Mouse (Mus musculus) intestine, embryonic 14.5 days (tissue): Measurements from ENCODE around the gene Cfap100. TPM values are rescaled to one million over a fixed set of nuclear protein-coding genes. Genes with fewer than 3 reads are reported as not detected.
A peak's percentile ranks its signal among the peaks of the same experiment; 100 is the strongest.

Experiments used
- ATAC-seq: fragments of 200-750 bp; cut with Nextera tagmentation; replicated peaks from 2 replicates; pipeline ENCODE4 v1.8.0; 2017; ENCODE audit warnings: low read depth, moderate number of reproducible peaks, moderate TSS enrichment, moderate library complexity; ENCODE audit not compliant: low FRiP score, low TSS enrichment
- DNase-seq: peaks from one replicate; pipeline ENCODE4 v3.0.0-alpha.2; 2018; ENCODE audit warnings: low spot score
- H3K27ac ChIP-seq: fragments of 300-500 bp; sonication (generic); 2 replicates; pipeline ENCODE4 v1.5.1; 2014; ENCODE audit warnings: low read depth, mild to moderate bottlenecking, control low read depth
- H3K27me3 ChIP-seq: fragments of 300-500 bp; sonication (generic); replicated peaks from 2 replicates; pipeline ENCODE4 v1.6.1; 2014; ENCODE audit warnings: low read length, control low read depth; ENCODE audit not compliant: control insufficient read depth, insufficient read depth
- H3K36me3 ChIP-seq: fragments of 300-500 bp; sonication (generic); 2 replicates; pipeline ENCODE4 v1.6.1; 2014; ENCODE audit warnings: low read length, control low read depth; ENCODE audit not compliant: control insufficient read depth, insufficient read depth
- H3K4me1 ChIP-seq: fragments of 300-500 bp; sonication (generic); replicated peaks from 2 replicates; pipeline ENCODE4 v1.6.1; 2014; ENCODE audit warnings: low read length, control low read depth, mixed read lengths; ENCODE audit not compliant: control insufficient read depth, insufficient read depth
- H3K4me2 ChIP-seq: fragments of 300-500 bp; sonication (generic); 2 replicates; pipeline ENCODE4 v1.6.1; 2014; ENCODE audit warnings: low read length
- H3K4me3 ChIP-seq: fragments of 300-500 bp; sonication (generic); 2 replicates; pipeline ENCODE4 v1.5.1; 2014; ENCODE audit warnings: low read depth, low read length, control low read depth, mixed read lengths
- H3K9ac ChIP-seq: fragments of 300-500 bp; sonication (generic); 2 replicates; pipeline ENCODE4 v1.6.1; 2014; ENCODE audit warnings: mild to moderate bottlenecking, low read length
- H3K9me3 ChIP-seq: fragments of 300-500 bp; sonication (generic); 2 replicates; pipeline ENCODE4 v1.6.1; 2016; ENCODE audit warnings: low read length, control low read depth; ENCODE audit not compliant: control insufficient read depth
- WGBS: fragments of 180-500 bp; shearing (Covaris S2); extraction: QIAGEN DNeasy Blood & Tissue Kit; methylation state at CpG from one replicate; pipeline ENCODE4 v1.1.7; 2014; 5-methylcytosine and 5-hydroxymethylcytosine counted together
- polyA plus RNA-seq: library from polyadenylated mRNA; unstranded; fragments of >200 nt; fragmentation: Nextera tagmentation; extraction: Ambion mirVana; gene quantifications from 2 replicates; pipeline ENCODE4 v1.2.1, GENCODE M21; 2014

Gene Cfap100
- polyA plus RNA-seq, 1 experiment from 2014 or later, result 0.46 TPM

DNA sequence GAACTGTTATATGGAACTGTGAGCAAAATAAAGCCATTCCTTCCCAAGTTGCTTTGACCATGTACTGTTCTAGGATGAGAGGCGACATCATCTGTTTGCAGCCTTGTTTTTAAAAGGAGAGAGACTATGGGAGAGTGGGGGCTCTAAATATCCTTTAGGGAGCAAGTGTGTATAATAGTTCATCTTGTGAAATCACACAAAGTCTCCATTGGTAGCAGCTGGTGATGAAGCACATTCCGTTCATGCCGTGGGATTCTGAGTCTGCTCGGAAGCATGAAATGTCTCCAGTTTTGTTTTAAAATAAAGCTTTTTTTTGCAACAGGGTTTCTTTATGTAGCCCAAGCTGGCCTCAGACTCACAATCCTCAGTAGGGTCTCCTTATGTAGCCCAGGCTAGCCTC is 2.6 kb downstream of the Cfap100 start:
- DNase-seq (no peak), ATAC-seq (no peak)
- 62% methylated on average over 4 of the region's 4 CpGs for WGBS
- Histone ChIP-seq H3K9ac (no peak overlapping the region), H3K4me2 (no peak overlapping the region), H3K4me3 (no peak overlapping the region), H3K36me3 (no peaks in the 10 kb centered on the region), H3K27me3 (peaks cover 15% of the 10 kb centered on the region), H3K4me1 (0 out of 2 replicates have a peak, but pooled peaks cover 4% of the 10 kb centered on the region), H3K9me3 (no peaks in the 10 kb centered on the region), H3K27ac (no peak overlapping the region)

DNA sequence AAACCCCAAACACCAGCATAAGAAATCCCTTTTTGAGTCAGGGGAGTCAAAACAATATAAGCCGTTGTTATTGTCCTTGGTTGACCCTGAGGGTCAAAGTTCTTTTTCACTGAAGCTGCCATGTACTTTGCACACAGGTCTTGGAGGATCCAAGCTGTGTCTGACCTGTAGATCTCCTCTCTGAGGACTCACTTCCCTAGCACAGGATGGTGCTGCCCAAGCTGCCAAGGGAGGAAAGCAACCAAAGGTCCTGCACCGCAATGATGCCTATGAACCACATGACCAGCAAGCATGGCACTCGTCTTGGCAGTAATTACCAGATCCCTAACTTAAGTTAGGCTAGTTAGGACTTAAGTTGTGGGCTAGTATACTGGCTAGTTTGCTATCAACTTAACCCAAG is 3.2 kb downstream of the Cfap100 start:
- DNase-seq (no peak), ATAC-seq (no peak)
- Histone ChIP-seq H3K27me3 (peaks cover 15% of the 10 kb centered on the region), H3K9me3 (no peaks in the 10 kb centered on the region), H3K9ac (no peak overlapping the region), H3K4me1 (0 out of 2 replicates have a peak, but pooled peaks cover 4% of the 10 kb centered on the region), H3K4me3 (no peak overlapping the region), H3K27ac (no peak overlapping the region), H3K36me3 (no peaks in the 10 kb centered on the region), H3K4me2 (no peak overlapping the region)
- 87% methylated on average over 3 of the region's 3 CpGs for WGBS

DNA sequence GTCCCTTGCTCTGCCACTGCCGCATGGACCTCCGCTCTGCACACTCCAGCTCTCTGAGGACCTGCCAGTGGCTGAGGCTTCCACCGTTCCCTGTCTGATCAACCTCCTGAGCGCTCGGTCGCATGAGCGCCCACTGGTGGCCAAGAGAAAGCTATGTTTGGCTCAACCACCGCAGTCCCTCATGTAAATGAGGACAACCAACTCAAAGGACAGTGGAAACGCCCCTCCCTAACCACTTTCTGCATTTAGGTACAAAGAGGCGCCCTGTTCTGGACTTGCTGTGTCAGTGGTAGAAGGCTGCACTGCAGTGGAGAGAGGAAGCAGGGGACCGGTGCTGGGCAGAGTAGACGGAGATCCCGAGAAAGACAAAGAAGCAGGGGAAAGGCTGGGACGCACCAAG is 6.0 kb downstream of the Cfap100 start:
- H3K36me3 ChIP-seq, result no peaks in the 10 kb centered on the region
- no peak overlapping the region for H3K27ac ChIP-seq
- H3K27me3 ChIP-seq, result peaks cover 10% of the 10 kb centered on the region
- no peaks in the 10 kb centered on the region for H3K4me1 ChIP-seq
- 6% methylated on average over 14 of the region's 14 CpGs for WGBS
- no peak overlapping the region for H3K9ac ChIP-seq
- ATAC-seq (peak; percentile 63), DNase-seq (peak; percentile 84)
- H3K4me3 ChIP-seq, result peak overlapping the region; percentile 17; the same call in 1 of the 2 replicates
- peak overlapping the region; percentile 43 for H3K4me2 ChIP-seq
- H3K9me3 ChIP-seq, result no peaks in the 10 kb centered on the region

DNA sequence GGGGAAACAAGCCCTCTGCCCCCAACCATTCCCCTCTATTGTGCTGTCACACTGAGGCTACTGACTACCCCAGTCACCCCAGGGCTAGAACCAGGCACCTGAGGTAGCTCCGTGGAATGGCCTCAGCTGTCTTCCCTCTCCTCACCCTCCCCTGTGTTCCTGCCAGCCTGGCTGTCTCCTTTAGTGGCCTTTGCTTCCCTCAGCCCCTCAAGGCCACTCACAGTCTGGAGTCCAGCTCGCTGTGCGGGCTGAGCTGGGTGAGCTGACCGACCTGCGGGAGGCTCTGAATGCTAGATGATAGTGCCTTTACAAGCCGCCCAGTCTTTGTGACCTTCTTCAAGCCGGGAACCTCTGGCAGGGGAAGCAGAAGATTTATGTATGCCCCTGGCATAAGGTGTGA is 16.7 kb downstream of the Cfap100 start:
- Histone ChIP-seq H3K4me3 (no peak overlapping the region), H3K9me3 (no peaks in the 10 kb centered on the region), H3K27ac (no peak overlapping the region), H3K27me3 (no peaks in the 10 kb centered on the region), H3K4me1 (no peaks in the 10 kb centered on the region), H3K4me2 (no peak overlapping the region), H3K36me3 (no peaks in the 10 kb centered on the region), H3K9ac (no peak overlapping the region)
- ATAC-seq, result no peak
- 59% methylated on average over 7 of the region's 7 CpGs for WGBS
- DNase-seq, result no peak

DNA sequence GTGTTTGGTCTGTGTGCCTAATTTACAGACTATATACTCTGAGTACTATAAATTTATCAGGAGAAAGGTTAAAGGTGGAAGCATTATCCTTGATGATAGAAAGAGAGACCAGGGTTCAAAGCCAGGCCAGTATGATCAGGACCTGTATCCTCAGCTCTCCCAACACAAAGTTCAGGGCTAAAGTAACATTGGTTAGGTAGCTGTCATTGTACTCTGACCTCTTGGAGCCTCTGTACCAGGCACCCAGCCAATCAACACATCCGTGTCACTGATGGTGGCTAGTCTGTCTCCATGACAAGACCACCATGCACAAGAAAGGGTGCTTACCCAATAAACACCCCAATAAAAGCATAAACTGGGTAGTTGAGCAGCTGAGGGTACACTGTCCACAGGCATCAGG is 17.6 kb downstream of the Cfap100 start:
- Histone ChIP-seq H3K9ac (no peak overlapping the region), H3K4me1 (no peaks in the 10 kb centered on the region), H3K36me3 (no peaks in the 10 kb centered on the region), H3K27me3 (no peaks in the 10 kb centered on the region), H3K4me3 (no peak overlapping the region), H3K4me2 (no peak overlapping the region), H3K27ac (no peak overlapping the region), H3K9me3 (no peaks in the 10 kb centered on the region)
- ATAC-seq (no peak), DNase-seq (no peak)
- WGBS, result 81% methylated on average over 1 of the region's 1 CpGs

DNA sequence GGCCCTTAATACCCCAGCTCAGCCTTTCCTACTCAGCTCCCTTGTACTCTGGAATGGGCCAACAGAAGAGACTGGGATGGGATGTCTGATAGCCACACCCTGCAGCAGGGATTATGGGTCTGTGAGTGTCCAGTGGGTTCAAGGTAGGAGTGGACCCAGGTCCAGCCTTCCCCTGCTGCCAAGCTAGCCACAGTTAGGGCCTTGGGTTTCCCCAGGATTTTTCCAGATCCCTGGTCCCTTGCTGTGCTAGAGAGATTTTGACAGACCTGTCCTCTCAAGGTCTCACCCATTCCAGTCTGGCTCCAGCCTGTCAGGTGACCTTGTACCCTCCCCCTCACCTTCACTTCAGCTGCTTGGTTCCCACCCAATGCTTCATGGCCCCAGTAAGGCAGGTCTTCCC is 20.0 kb downstream of the Cfap100 start:
- Histone ChIP-seq H3K9me3 (no peaks in the 10 kb centered on the region), H3K27ac (no peak overlapping the region), H3K27me3 (no peaks in the 10 kb centered on the region), H3K4me2 (no peak overlapping the region), H3K9ac (no peak overlapping the region), H3K4me3 (no peak overlapping the region), H3K36me3 (peaks cover 11% of the 10 kb centered on the region; the same call in 1 of the 2 replicates), H3K4me1 (no peaks in the 10 kb centered on the region)
- DNase-seq (no peak), ATAC-seq (no peak)

DNA sequence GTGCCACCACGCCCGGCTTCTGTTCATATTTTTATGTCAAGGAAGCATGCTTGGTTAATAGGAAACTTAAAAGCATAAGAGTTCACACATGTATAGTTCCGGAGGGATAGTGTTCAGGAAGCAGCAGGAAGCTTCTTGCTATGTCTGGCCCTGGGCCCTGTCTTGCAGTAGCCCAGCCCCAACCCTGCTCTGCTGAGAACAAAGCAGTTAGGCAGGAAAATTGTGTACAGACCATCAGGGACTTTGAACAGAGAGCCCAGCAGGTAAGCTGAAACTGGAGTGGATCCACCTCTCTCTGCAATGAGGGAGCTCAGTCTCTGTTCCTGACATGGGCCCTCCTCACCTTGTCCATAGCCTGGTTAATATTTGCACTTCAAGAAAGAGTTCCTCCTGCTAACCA is 31.3 kb downstream of the Cfap100 start:
- no peaks in the 10 kb centered on the region for H3K27me3 ChIP-seq
- no peak for DNase-seq
- no peak overlapping the region for H3K4me2 ChIP-seq
- H3K36me3 ChIP-seq, result peaks cover 26% of the 10 kb centered on the region; the same call in 1 of the 2 replicates
- H3K9me3 ChIP-seq, result no peaks in the 10 kb centered on the region
- no peaks in the 10 kb centered on the region for H3K4me1 ChIP-seq
- no peak overlapping the region for H3K4me3 ChIP-seq
- 82% methylated on average over 3 of the region's 3 CpGs for WGBS
- 0 out of 2 replicates have a peak, but pooled peaks have one; percentile 59 for ATAC-seq
- no peak overlapping the region for H3K27ac ChIP-seq
- no peak overlapping the region for H3K9ac ChIP-seq

DNA sequence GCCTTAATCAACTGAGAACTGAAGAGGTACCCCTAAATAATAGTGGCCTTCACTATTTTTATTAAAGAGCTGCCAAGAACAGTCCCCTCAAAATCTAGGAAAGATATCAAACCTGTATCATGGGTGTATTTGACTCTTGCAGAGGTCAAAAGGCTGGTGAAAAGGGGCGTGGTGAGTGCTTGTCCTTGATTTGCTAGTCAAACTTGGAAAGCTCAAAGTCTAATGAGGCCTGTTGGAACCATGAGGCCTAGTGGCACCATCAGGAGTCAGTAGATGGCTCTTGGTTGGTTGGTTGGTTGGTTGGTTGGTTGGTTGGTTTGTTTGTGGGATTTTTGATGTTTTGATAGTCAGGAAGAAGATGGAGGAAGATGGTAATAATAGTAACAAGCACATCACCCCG is 32.8 kb downstream of the Cfap100 start:
- Histone ChIP-seq H3K4me1 (no peaks in the 10 kb centered on the region), H3K36me3 (peaks cover 15% of the 10 kb centered on the region; the same call in 1 of the 2 replicates), H3K9ac (no peak overlapping the region), H3K4me3 (no peak overlapping the region), H3K27ac (no peak overlapping the region), H3K9me3 (no peaks in the 10 kb centered on the region), H3K27me3 (no peaks in the 10 kb centered on the region), H3K4me2 (no peak overlapping the region)
- DNase-seq, result no peak
- 90% methylated on average over 2 of the region's 2 CpGs for WGBS
- no peak for ATAC-seq

DNA sequence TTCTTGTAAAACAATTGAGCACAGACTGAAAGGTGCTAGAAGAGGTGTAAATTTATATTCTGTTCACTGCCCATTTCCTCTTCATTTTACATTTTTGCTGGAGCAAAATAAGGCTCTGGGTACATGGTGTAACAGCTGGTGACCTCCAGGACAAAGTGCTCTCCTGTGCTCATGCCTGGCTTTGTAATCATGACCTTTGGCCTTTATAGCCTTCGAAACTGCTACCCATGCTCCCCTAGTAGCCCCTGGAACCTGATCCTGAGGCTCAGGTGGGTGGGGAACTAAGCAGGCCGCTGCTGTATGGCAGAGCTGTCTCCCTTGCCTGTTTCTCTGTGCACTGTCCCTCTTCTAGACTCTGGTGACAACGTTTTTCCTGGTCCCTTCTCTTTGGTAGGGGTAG is 34.6 kb downstream of the Cfap100 start:
- no peaks in the 10 kb centered on the region for H3K4me1 ChIP-seq
- H3K36me3 ChIP-seq, result peaks cover 22% of the 10 kb centered on the region; the same call in 1 of the 2 replicates
- WGBS, result 41% methylated on average over 3 of the region's 3 CpGs

More for the DNA sequence above, 34.6 kb downstream of the Cfap100 start:
- DNase-seq (no peak), ATAC-seq (no peak)
- Histone ChIP-seq H3K9ac (no peak overlapping the region), H3K27ac (no peak overlapping the region), H3K9me3 (no peaks in the 10 kb centered on the region), H3K4me3 (no peak overlapping the region), H3K4me2 (no peak overlapping the region), H3K27me3 (no peaks in the 10 kb centered on the region)
